ENCODE assay signal across 8 mouse cellular contexts in genomic region chr3:90293352-90294063, GRCm38 (mm10). TPM values are rescaled to one million over a fixed set of nuclear protein-coding genes. Genes with fewer than 3 reads are reported as not detected.
A peak's percentile ranks its signal among the peaks of the same experiment; 100 is the strongest.
DNase-seq lines count a peak whose midpoint lies in the region; ATAC-seq lines count a peak whose summit lies in the region.

No protein-coding gene starts in this region.

- H3K4me2 ChIP-seq in kidney, embryonic 14.5 days (replicated peaks; ENCODE audit: low read depth, low read length): peak overlapping the region; percentile 73
- peak overlapping the region; percentile 90 for H3K4me2 ChIP-seq in liver, embryonic 13.5 days
- H3K4me2 ChIP-seq in neural tube, embryonic 13.5 days: peak overlapping the region; percentile 94

- H3K9me3 ChIP-seq in kidney, embryonic 14.5 days (ENCODE audit: control insufficient read depth, low read length): no peaks in the 10 kb centered on the region
- H3K9me3 ChIP-seq in liver, embryonic 13.5 days (replicated peaks): no peaks in the 10 kb centered on the region
- H3K9me3 ChIP-seq in neural tube, embryonic 13.5 days: no peaks in the 10 kb centered on the region

- ATAC-seq in kidney, embryonic 14.5 days (ENCODE audit: low FRiP score, low TSS enrichment): peak; percentile 63
- peak; percentile 34 for ATAC-seq in liver, embryonic 13.5 days (ENCODE audit: low read depth)
- ATAC-seq in neural tube, embryonic 13.5 days (ENCODE audit: low read depth): peak; percentile 54

- H3K27ac ChIP-seq in kidney, embryonic 14.5 days (ENCODE audit: low read depth, low read length): peak overlapping the region; percentile 96
- peak overlapping the region; percentile 95 for H3K27ac ChIP-seq in liver, embryonic 13.5 days
- peak overlapping the region; percentile 99 for H3K27ac ChIP-seq in neural tube, embryonic 13.5 days (replicated peaks)

- peaks cover 11% of the 10 kb centered on the region; the same call in 1 of the 2 replicates for H3K4me1 ChIP-seq in kidney, embryonic 14.5 days (ENCODE audit: control insufficient read depth, insufficient read depth, low read length)
- peaks cover 42% of the 10 kb centered on the region for H3K4me1 ChIP-seq in liver, embryonic 13.5 days (replicated peaks)
- H3K4me1 ChIP-seq in neural tube, embryonic 13.5 days (replicated peaks): peaks cover 46% of the 10 kb centered on the region

- H3K27me3 ChIP-seq in kidney, embryonic 14.5 days (ENCODE audit: control insufficient read depth, insufficient read depth, low read length): no peaks in the 10 kb centered on the region
- H3K27me3 ChIP-seq in liver, embryonic 13.5 days: no peaks in the 10 kb centered on the region
- H3K27me3 ChIP-seq in neural tube, embryonic 13.5 days: no peaks in the 10 kb centered on the region

- peak overlapping the region; percentile 89 for H3K9ac ChIP-seq in kidney, embryonic 14.5 days (ENCODE audit: low read depth, low read length)
- peak overlapping the region; percentile 95 for H3K9ac ChIP-seq in liver, embryonic 13.5 days
- peak overlapping the region; percentile 93 for H3K9ac ChIP-seq in neural tube, embryonic 13.5 days

- peak overlapping the region; percentile 91 for H3K4me3 ChIP-seq in kidney, embryonic 14.5 days (ENCODE audit: low read length)
- peak overlapping the region; percentile 84 for H3K4me3 ChIP-seq in liver, embryonic 13.5 days (replicated peaks)
- peak overlapping the region; percentile 92 for H3K4me3 ChIP-seq in neural tube, embryonic 13.5 days

- WGBS in kidney, embryonic 14.5 days: 1% methylated on average over 39 of the region's 68 CpGs
- 2% methylated on average over 39 of the region's 68 CpGs for WGBS in liver, embryonic 13.5 days (ENCODE audit: insufficient replicate concordance)
- under 1% methylated on average over 36 of the region's 68 CpGs for WGBS in neural tube, embryonic 13.5 days

- no peaks in the 10 kb centered on the region for H3K36me3 ChIP-seq in kidney, embryonic 14.5 days (ENCODE audit: control insufficient read depth, insufficient read depth, low read length)
- H3K36me3 ChIP-seq in liver, embryonic 13.5 days: 0 out of 2 replicates have a peak, but pooled peaks cover 4% of the 10 kb centered on the region
- H3K36me3 ChIP-seq in neural tube, embryonic 13.5 days: no peaks in the 10 kb centered on the region

- DNase-seq in A20 (ENCODE audit: low read depth, low spot score): peak; percentile 84
- DNase-seq in adrenal gland, adult (ENCODE audit: inconsistent age in 2 of 2, low spot score in 1 of 2): peak; percentile 64 to 88
- DNase-seq in embryo, embryonic 11 days: peak; percentile 93
- peak; percentile 97 for DNase-seq in heart, adult 11 months
- DNase-seq in liver, embryonic 13.5 days: peak; percentile 40
- peak; percentile 64 to 85 for DNase-seq in thymus, postnatal 10 days (ENCODE audit: low spot score in 2 of 2)

RNA-seq across cellular contexts. Expression of gene Gatad2b, which starts 0.5 kb away (rescaled TPM):
- polyA plus RNA-seq in kidney, embryonic 14.5 days (2014; fragmentation: Nextera tagmentation; extraction: Ambion mirVana): 24.5 and 25.4 TPM in 2 replicates
- 3.7 and 4.0 TPM in 2 replicates for polyA plus RNA-seq in liver, embryonic 13.5 days (2015; fragmentation: Nextera tagmentation; extraction: Ambion mirVana)
- polyA plus RNA-seq in neural tube, embryonic 13.5 days (2015; fragmentation: Nextera tagmentation; extraction: Ambion mirVana): 13.7 and 15.6 TPM in 2 replicates

RNA-seq across cellular contexts. Expression of gene Dennd4b, which starts 28.5 kb away (rescaled TPM):
- polyA plus RNA-seq in kidney, embryonic 14.5 days (2014; fragmentation: Nextera tagmentation; extraction: Ambion mirVana): 2.9 and 4.5 TPM in 2 replicates
- polyA plus RNA-seq in liver, embryonic 13.5 days (2015; fragmentation: Nextera tagmentation; extraction: Ambion mirVana): 1.6 and 2.0 TPM in 2 replicates
- 5.9 and 7.4 TPM in 2 replicates for polyA plus RNA-seq in neural tube, embryonic 13.5 days (2015; fragmentation: Nextera tagmentation; extraction: Ambion mirVana)

RNA-seq across cellular contexts. Expression of gene Crtc2, which starts 39.5 kb away (rescaled TPM):
- polyA plus RNA-seq in kidney, embryonic 14.5 days (2014; fragmentation: Nextera tagmentation; extraction: Ambion mirVana): 16.9 and 21.5 TPM in 2 replicates
- polyA plus RNA-seq in liver, embryonic 13.5 days (2015; fragmentation: Nextera tagmentation; extraction: Ambion mirVana): 4.2 and 7.6 TPM in 2 replicates
- polyA plus RNA-seq in neural tube, embryonic 13.5 days (2015; fragmentation: Nextera tagmentation; extraction: Ambion mirVana): 23.7 and 27.0 TPM in 2 replicates

RNA-seq across cellular contexts. Expression of gene Slc39a1, which starts 45.5 kb away (rescaled TPM):
- polyA plus RNA-seq in kidney, embryonic 14.5 days (2014; fragmentation: Nextera tagmentation; extraction: Ambion mirVana): 102 and 105 TPM in 2 replicates
- polyA plus RNA-seq in liver, embryonic 13.5 days (2015; fragmentation: Nextera tagmentation; extraction: Ambion mirVana): 31.6 and 34.1 TPM in 2 replicates
- 42.4 and 54.8 TPM in 2 replicates for polyA plus RNA-seq in neural tube, embryonic 13.5 days (2015; fragmentation: Nextera tagmentation; extraction: Ambion mirVana)

RNA-seq across cellular contexts. Expression of gene Creb3l4, which starts 50.2 kb away (rescaled TPM):
- 5.7 and 6.6 TPM in 2 replicates for polyA plus RNA-seq in kidney, embryonic 14.5 days (2014; fragmentation: Nextera tagmentation; extraction: Ambion mirVana)
- 0.36 and 0.41 TPM in 2 replicates for polyA plus RNA-seq in liver, embryonic 13.5 days (2015; fragmentation: Nextera tagmentation; extraction: Ambion mirVana)
- 3.3 and 3.5 TPM in 2 replicates for polyA plus RNA-seq in neural tube, embryonic 13.5 days (2015; fragmentation: Nextera tagmentation; extraction: Ambion mirVana)

Comparison
In these comparisons a context has a peak if more than half of its experiments do, and no peak if none do; other contexts are left out.
1. Peak in every context shown above with its lines: DNase-seq, ATAC-seq, H3K4me3 ChIP-seq and H3K27ac ChIP-seq.
2. DNase-seq: peak in every context shown above with its lines; median percentile 97 in heart, adult 11 months; 93 in embryo, embryonic 11 days; 84 in A20; 76 in adrenal gland, adult; 74 in thymus, postnatal 10 days; 40 in liver, embryonic 13.5 days.